Mouse (Mus musculus) forebrain, embryonic 13.5 days (tissue): ENCODE results near the gene Nrxn1. TPM values are rescaled to one million over a fixed set of nuclear protein-coding genes. Genes with fewer than 3 reads are reported as not detected.

Experiments
- ATAC-seq: fragments of 200-750 bp; cut with Nextera tagmentation; 2 replicates; pipeline ENCODE4 v1.8.0; 2017
- H3K27ac ChIP-seq: fragments of 300-500 bp; sonication (generic); 2 replicates; pipeline ENCODE4 v1.5.1; 2015; ENCODE audit warnings: inconsistent platforms, mild to moderate bottlenecking, moderate library complexity
- H3K27me3 ChIP-seq: fragments of 300-500 bp; sonication (generic); 2 replicates; pipeline ENCODE4 v1.6.1; 2015; ENCODE audit warnings: mild to moderate bottlenecking, inconsistent platforms
- H3K36me3 ChIP-seq: fragments of 300-500 bp; sonication (generic); 2 replicates; pipeline ENCODE4 v1.6.1; 2015; ENCODE audit warnings: mild to moderate bottlenecking, inconsistent platforms; ENCODE audit not compliant: poor library complexity, severe bottlenecking
- H3K4me1 ChIP-seq: fragments of 300-500 bp; sonication (generic); 2 replicates; pipeline ENCODE4 v1.6.1; 2015; ENCODE audit warnings: inconsistent platforms
- H3K4me2 ChIP-seq: fragments of 300-500 bp; sonication (generic); 2 replicates; pipeline ENCODE4 v1.6.1; 2015; ENCODE audit warnings: inconsistent platforms, mild to moderate bottlenecking, moderate library complexity
- H3K4me3 ChIP-seq: fragments of 300-500 bp; sonication (generic); 2 replicates; pipeline ENCODE4 v1.5.1; 2015; ENCODE audit warnings: mild to moderate bottlenecking, inconsistent platforms
- H3K9ac ChIP-seq: fragments of 300-500 bp; sonication (generic); 2 replicates; pipeline ENCODE4 v1.6.1; 2015; ENCODE audit warnings: mild to moderate bottlenecking, inconsistent platforms
- H3K9me3 ChIP-seq: fragments of 300-500 bp; sonication (generic); replicated peaks from 2 replicates; pipeline ENCODE4 v1.6.1; 2016; ENCODE audit warnings: inconsistent platforms
- WGBS: fragments of 180-500 bp; shearing (Covaris S2); methylation state at CpG from one replicate; pipeline ENCODE4 v1.1.7; 2015; 5-methylcytosine and 5-hydroxymethylcytosine counted together
- polyA plus RNA-seq: library from polyadenylated mRNA; unstranded; fragments of >200 nt; fragmentation: Nextera tagmentation; extraction: Ambion mirVana; gene quantifications from 2 replicates; pipeline ENCODE4 v1.2.1, GENCODE M21; 2015

Gene Nrxn1
- 69.6 and 85.4 TPM in 2 replicates for polyA plus RNA-seq

DNA sequence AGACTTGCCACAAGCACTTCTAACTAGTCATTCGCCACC lies at the start of gene Nrxn1:
Nrxn1 (minus strand) TSS at position 30 of the 39 bp plus-strand sequence.
- H3K27me3 ChIP-seq = no peaks in the 10 kb centered on the region
- H3K9me3 ChIP-seq = peaks cover 8% of the 10 kb centered on the region
- H3K4me2 ChIP-seq = peak within 1 kb of the TSS; percentile 65
- ATAC-seq = no peak
- H3K4me1 ChIP-seq = peaks cover 4% of the 10 kb centered on the region; the same call in 1 of the 2 replicates
- peaks cover 10% of the 10 kb centered on the region for H3K36me3 ChIP-seq
- H3K4me3 ChIP-seq = peak within 1 kb of the TSS; percentile 48
- peak within 1 kb of the TSS; percentile 84 for H3K27ac ChIP-seq
- WGBS = no CpG with 5 or more reads among the region's 1 CpGs
- peak within 1 kb of the TSS; percentile 62 for H3K9ac ChIP-seq

GRCm38 (mm10) chr17:91136859-91137258 lies 44.0 kb upstream of the Nrxn1 start:
- no peaks in the 10 kb centered on the region for H3K27me3 ChIP-seq
- no peak for ATAC-seq
- H3K4me2 ChIP-seq = no peak overlapping the region
- H3K9me3 ChIP-seq = no peaks in the 10 kb centered on the region
- WGBS = 76% methylated on average over 3 of the region's 3 CpGs
- H3K36me3 ChIP-seq = no peaks in the 10 kb centered on the region
- H3K4me3 ChIP-seq = no peak overlapping the region
- H3K9ac ChIP-seq = no peak overlapping the region
- no peak overlapping the region for H3K27ac ChIP-seq
- H3K4me1 ChIP-seq = no peaks in the 10 kb centered on the region

DNA sequence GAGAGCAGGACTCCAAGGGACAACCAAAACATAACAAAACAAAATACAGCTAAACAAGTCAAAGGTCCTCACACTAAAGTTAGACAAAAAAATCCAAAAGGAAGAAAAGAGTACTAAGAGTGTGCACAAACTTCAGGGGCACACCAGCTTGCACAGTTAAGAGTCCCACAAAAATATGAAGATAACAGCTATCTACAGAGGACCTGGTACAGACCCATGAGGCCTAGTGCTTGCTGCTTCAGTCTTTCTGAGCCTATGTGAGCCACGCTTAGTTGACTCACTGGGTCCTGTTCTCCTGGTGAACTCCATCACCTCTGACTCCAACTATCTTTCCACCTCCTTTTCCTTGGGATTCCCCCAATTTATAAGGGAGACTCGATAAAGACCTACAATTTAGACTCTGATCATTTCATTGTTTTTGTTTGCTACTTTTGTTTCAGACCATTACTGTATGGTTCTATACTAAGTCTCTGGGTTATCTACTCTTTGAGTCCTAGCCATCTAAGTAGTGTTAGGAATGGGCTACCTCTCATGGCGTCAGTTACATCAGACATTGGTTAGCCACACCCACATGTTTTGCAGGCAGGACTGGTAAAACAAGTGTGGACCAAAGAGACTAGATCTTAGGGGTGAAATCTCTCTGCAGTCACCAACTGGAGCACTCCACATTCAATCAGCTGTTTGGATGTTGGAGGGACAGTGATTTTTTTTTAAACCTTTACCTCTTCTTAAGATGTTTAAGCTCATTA lies 20.2 kb upstream of the Nrxn1 start:
- 84% methylated on average over 3 of the region's 3 CpGs for WGBS
- no peaks in the 10 kb centered on the region for H3K9me3 ChIP-seq
- no peak overlapping the region for H3K9ac ChIP-seq
- no peaks in the 10 kb centered on the region for H3K36me3 ChIP-seq
- H3K27ac ChIP-seq = no peak overlapping the region
- H3K4me1 ChIP-seq = no peaks in the 10 kb centered on the region
- no peak for ATAC-seq
- H3K4me3 ChIP-seq = no peak overlapping the region
- H3K27me3 ChIP-seq = no peaks in the 10 kb centered on the region
- no peak overlapping the region for H3K4me2 ChIP-seq

GRCm38 (mm10) chr17:91112085-91112484 lies 19.2 kb upstream of the Nrxn1 start:
- no peak overlapping the region for H3K4me2 ChIP-seq
- H3K4me1 ChIP-seq = no peaks in the 10 kb centered on the region
- no peak overlapping the region for H3K27ac ChIP-seq
- no peak for ATAC-seq
- no peak overlapping the region for H3K4me3 ChIP-seq
- 97% methylated on average over 1 of the region's 1 CpGs for WGBS
- no peaks in the 10 kb centered on the region for H3K27me3 ChIP-seq
- no peaks in the 10 kb centered on the region for H3K9me3 ChIP-seq
- H3K9ac ChIP-seq = no peak overlapping the region
- H3K36me3 ChIP-seq = no peaks in the 10 kb centered on the region

DNA sequence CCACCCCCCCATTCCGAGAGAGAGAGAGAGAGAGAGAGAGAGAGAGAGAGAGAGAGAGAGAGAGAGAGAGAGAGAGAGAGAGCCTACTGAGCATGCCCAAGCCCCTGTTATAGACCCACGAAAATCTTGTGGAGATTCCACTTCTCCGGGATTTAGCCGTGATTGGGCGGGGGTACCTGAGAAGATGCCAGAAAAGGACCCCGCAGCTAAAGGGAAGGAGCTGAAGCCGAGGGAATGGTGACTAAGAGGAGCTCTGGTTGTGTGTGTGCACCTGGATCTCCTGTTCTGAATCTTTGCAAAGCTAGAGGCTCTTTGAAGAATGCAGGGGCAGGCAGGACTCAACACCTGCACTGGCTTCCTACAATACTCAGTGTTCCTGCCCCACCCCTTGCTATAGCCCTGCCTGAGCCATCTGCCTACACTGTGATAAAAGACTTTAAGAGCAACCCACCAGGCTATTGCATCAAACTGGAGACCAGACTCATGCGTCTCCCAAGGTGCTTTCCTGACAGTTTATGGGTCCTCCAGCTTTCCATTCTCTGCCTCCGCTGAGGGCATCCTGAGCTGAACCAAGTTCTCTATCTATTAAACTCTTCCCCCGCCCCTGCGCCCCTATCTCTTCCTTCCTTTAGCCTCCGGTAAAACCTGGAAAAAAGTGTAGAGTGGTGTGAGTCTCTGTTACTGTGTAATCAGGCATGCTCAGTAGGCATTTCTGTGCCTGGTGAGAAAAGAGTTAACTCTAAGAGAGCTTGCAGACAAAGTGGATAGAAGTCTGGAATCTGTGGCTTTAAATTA lies 407 bp upstream of the Nrxn1 start:
- 30% methylated on average over 11 of the region's 12 CpGs for WGBS
- Histone ChIP-seq H3K4me3 (peak overlapping the region; percentile 48), H3K27ac (peak overlapping the region; percentile 84), H3K4me1 (peaks cover 4% of the 10 kb centered on the region; the same call in 1 of the 2 replicates), H3K27me3 (no peaks in the 10 kb centered on the region), H3K9ac (peak overlapping the region; percentile 62), H3K4me2 (peak overlapping the region; percentile 65), H3K36me3 (peaks cover 6% of the 10 kb centered on the region), H3K9me3 (peaks cover 4% of the 10 kb centered on the region)
- ATAC-seq = peak; percentile 72

DNA sequence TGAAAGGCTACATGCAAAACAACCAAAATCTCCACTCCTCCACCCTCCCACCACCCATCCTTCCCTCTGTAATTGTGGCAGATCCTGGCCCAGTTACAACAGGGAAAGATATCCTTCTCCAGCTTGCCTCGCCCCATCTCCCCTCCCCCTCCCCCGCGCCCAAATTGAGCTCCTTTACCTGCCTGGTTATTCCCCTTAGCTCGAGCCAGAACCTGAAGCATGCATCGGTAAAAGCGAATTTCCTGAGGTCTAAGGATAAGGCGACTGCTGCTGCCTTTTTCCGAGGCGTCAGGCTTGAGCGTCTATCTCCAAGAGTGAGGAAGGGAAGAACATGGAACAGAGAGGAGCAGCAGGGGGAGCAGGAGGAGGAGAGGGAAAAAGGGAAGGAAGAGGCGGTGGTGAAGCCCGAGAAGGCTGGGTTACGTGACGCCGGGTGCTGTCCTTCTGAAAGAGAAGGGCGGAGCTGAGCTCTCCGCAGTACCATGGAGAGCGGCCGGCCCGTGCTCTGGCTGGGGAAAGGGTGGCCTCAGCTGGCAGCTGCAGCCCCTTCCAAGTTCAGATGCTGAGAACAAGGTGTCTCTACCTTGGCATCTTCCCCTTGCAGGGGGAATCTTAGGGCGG lies 340 bp downstream of the Nrxn1 start:
- WGBS = under 1% methylated on average over 21 of the region's 21 CpGs

GRCm38 (mm10) chr17:91090631-91091030 lies 2.2 kb downstream of the Nrxn1 start:
- H3K9ac ChIP-seq = no peak overlapping the region
- H3K36me3 ChIP-seq = peaks cover 17% of the 10 kb centered on the region
- no peak for ATAC-seq
- H3K4me1 ChIP-seq = peaks cover 4% of the 10 kb centered on the region; the same call in 1 of the 2 replicates
- H3K4me2 ChIP-seq = peak overlapping the region; percentile 39
- WGBS = 89% methylated on average over 1 of the region's 1 CpGs
- no peaks in the 10 kb centered on the region for H3K27me3 ChIP-seq
- peaks cover 11% of the 10 kb centered on the region for H3K9me3 ChIP-seq
- peak overlapping the region; percentile 15; the same call in 1 of the 2 replicates for H3K4me3 ChIP-seq
- no peak overlapping the region for H3K27ac ChIP-seq

More for the DNA sequence above, 340 bp downstream of the Nrxn1 start:
- Histone ChIP-seq H3K9ac (peak overlapping the region; percentile 62), H3K4me3 (peak overlapping the region; percentile 48), H3K4me1 (peaks cover 4% of the 10 kb centered on the region; the same call in 1 of the 2 replicates), H3K9me3 (peaks cover 11% of the 10 kb centered on the region), H3K27ac (peak overlapping the region; percentile 84), H3K27me3 (no peaks in the 10 kb centered on the region), H3K4me2 (peak overlapping the region; percentile 65), H3K36me3 (peaks cover 14% of the 10 kb centered on the region)
- ATAC-seq = peak; percentile 95

- Histone ChIP-seq H3K27ac (no peak overlapping the region), H3K4me3 (no peak overlapping the region), H3K36me3 (peaks cover 17% of the 10 kb centered on the region), H3K9ac (no peak overlapping the region), H3K9me3 (peaks cover 11% of the 10 kb centered on the region), H3K27me3 (no peaks in the 10 kb centered on the region), H3K4me1 (peaks cover 4% of the 10 kb centered on the region; the same call in 1 of the 2 replicates), H3K4me2 (no peak overlapping the region)
- no peak for ATAC-seq
- 93% methylated on average over 11 of the region's 11 CpGs for WGBS
These were observed 3.9 kb downstream of the Nrxn1 start for GRCm38 (mm10) chr17:91088991-91089390.

DNA sequence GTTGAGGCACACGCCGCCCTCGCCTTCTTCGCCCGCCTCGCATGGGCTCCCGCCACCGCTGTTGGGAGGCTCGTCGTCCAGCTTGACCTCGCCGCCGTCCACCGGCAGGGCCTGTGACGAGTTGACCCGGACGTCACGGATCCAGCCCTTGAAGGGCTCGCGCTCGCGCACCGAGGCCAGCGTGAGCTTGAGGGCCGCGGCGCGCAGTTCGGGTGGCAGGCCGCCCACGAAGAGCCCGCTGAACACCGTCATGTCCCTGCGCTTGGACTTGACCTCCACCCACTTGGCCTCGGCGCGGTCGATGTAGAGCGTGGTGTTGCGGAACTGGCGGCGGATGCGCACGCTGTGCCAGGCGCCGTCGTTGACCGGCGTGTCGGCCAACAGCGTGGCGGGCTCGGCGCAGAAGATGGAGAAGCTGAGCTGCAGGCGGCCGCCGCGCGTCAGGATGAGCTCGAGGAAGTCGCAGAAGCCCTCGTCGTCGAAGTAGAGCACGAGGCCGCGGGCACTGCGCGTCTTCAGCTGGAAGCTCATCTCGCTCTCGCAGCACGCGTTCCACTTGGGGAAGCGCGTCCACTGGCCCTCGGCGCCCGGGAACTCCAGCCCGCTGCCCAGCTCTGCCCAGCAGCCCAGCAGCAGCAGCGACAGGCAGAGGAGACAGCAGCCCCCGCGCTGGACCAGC lies 4.7 kb downstream of the Nrxn1 start:
- Histone ChIP-seq H3K27me3 (no peaks in the 10 kb centered on the region), H3K9me3 (peaks cover 11% of the 10 kb centered on the region), H3K36me3 (peaks cover 17% of the 10 kb centered on the region), H3K4me3 (no peak overlapping the region), H3K4me1 (peaks cover 1% of the 10 kb centered on the region; the same call in 1 of the 2 replicates), H3K4me2 (no peak overlapping the region), H3K9ac (no peak overlapping the region), H3K27ac (no peak overlapping the region)
- no peak for ATAC-seq
- 77% methylated on average over 78 of the region's 82 CpGs for WGBS

DNA sequence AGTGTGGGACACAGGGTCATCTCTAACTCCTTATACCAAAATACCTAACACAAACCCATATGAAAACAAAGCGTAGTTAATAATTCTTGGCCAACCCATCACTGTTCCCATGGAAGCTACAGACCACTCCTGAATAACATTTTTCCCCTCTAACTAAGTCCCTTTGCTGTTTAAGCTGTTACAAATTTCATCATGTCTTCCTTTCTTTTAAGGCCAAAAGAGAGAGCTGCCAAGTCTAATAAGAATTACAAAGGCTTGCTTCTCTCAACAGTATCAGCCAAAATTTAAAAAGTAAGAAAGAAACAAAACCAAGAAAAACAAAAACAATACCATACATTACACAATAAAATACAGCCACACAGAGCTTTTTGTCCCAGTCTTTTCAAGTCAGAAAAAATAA lies 6.5 kb downstream of the Nrxn1 start:
- Histone ChIP-seq H3K27me3 (no peaks in the 10 kb centered on the region), H3K4me1 (no peaks in the 10 kb centered on the region), H3K27ac (no peak overlapping the region), H3K9ac (no peak overlapping the region), H3K4me3 (no peak overlapping the region), H3K36me3 (peaks cover 17% of the 10 kb centered on the region), H3K4me2 (0 out of 2 replicates have a peak overlapping the region, but pooled peaks have one; percentile 28), H3K9me3 (peaks cover 11% of the 10 kb centered on the region)
- WGBS = 85% methylated on average over 1 of the region's 1 CpGs
- no peak for ATAC-seq

GRCm38 (mm10) chr17:91085416-91085815 lies 7.5 kb downstream of the Nrxn1 start:
- Histone ChIP-seq H3K27me3 (no peaks in the 10 kb centered on the region), H3K4me2 (no peak overlapping the region), H3K4me1 (no peaks in the 10 kb centered on the region), H3K9ac (no peak overlapping the region), H3K27ac (no peak overlapping the region), H3K9me3 (peaks cover 11% of the 10 kb centered on the region), H3K4me3 (no peak overlapping the region), H3K36me3 (peaks cover 17% of the 10 kb centered on the region)
- WGBS = 61% methylated on average over 2 of the region's 2 CpGs
- ATAC-seq = 0 out of 2 replicates have a peak, but pooled peaks have one; percentile 11

DNA sequence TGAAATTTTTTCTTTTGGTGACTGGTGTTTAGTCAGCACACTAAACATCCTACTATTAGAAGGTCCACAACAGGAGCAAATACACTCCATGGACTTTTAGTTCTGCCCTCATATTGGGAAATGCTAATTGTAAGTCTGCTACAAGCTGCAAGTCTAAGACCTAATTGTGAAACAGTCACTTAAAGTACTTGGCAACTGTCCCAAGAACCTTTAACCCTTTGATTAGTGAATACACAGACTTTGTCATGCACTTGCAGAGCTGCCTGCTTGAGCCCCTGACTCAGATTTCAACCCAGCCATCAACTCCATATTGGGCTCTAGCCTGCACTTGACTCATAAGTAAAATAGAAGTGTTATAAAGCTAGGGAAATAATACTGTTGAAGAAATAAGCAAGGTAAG lies 13.8 kb downstream of the Nrxn1 start:
- H3K27ac ChIP-seq = no peak overlapping the region
- no peak overlapping the region for H3K4me3 ChIP-seq
- no peaks in the 10 kb centered on the region for H3K27me3 ChIP-seq
- ATAC-seq = peak; percentile 36; the same call in 1 of the 2 replicates
- no peak overlapping the region for H3K4me2 ChIP-seq
- no peak overlapping the region for H3K9ac ChIP-seq
- no peaks in the 10 kb centered on the region for H3K9me3 ChIP-seq
- H3K36me3 ChIP-seq = no peaks in the 10 kb centered on the region
- peaks cover 4% of the 10 kb centered on the region for H3K4me1 ChIP-seq
